Mouse (Mus musculus): Measurements from ENCODE around the gene Ctu2.

The Ctu2 gene

GRCm38 (mm10) chr8:122488387-122488786 is 12.4 kb downstream of the Ctu2 start:
- DNase-seq (ENCODE audit: low spot score in 2 of 2): peak in 1 of 2 experiments; percentile 38

DNA sequence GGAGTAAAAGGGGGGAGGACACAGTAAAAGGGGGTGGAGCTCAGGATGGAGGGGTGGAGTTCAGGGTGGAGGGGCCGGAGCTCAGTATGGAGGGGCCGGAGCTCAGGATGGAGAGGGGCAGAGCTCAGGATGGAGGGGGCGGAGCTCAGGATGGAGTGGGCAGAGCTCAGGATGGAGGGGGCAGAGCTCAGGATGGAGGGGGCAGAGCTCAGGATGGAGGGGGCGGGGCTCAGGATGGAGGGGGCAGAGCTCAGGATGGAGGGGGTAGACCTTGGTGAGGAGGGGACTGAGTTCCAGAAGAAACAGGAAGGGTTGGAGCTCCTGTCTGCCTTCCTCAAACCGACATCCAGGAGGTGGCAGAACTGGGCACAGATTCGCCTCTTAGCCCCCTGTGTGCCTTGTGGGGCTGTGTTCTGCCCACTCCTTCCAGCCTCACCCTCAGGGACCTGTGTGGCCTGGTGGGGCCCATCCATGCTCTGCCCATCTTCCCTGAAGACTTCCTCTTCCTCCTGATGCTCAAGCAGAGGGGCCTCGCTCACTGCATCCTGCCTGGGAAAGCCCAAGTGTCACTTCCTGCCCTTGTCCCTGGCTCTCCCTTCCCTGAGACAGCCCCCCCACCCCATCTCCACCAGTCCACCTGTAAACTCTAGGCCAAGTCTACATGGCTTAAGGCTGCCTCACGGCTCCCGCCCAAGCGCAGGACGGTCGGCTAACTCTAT is 21.2 kb downstream of the Ctu2 start:
- no peak for DNase-seq (ENCODE audit: low spot score in 2 of 2)

- DNase-seq (ENCODE audit: low spot score in 2 of 2): no peak
Measured at GRCm38 (mm10) chr8:122497912-122498311, 22.0 kb downstream of the Ctu2 start.

GRCm38 (mm10) chr8:122500856-122501255 is 24.9 kb downstream of the Ctu2 start:
- peak; percentile 59 to 78 for DNase-seq (ENCODE audit: low spot score in 2 of 2)

DNA sequence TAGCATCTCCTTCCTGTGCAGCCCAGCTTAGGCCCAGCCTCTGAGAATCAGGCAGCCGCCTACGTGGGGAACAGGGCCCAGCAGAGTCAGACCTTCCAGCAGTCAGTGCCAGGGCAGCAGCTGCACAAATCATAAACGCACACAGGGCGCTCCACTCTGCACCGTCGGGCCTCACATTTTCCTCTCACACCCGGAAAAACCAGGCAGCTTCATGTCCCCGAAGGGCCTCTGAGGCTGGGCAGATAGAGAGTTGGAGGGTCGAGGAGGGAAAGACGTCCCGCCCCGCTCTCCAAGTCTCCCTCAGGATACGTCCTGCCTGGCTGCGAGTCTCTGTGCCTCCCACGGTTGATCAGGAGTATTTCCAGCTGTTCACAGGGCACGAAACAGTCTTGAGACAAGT is 35.6 kb downstream of the Ctu2 start:
- DNase-seq (ENCODE audit: low spot score in 2 of 2): no peak

DNA sequence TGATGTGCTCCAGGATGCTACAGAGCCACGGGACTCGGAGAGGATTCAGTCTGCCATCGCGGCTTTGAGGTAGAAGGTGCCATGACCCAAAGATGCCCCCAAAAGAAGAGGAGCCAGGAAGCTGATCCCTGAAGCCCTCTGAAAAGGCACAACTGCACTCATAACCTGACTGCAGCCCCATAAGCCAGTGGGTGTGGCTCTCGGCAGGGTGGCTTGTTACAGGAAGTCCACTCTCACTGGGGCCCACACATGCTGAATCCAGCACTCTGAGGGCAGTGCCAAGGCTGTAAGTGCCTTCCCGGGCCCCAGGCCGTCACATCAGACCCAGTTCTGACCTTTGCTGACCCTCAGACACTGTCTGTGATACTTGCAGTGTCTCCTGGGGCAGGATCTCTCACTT is 36.4 kb downstream of the Ctu2 start:
- DNase-seq (ENCODE audit: low spot score in 2 of 2): no peak

GRCm38 (mm10) chr8:122515699-122516098 is 39.8 kb downstream of the Ctu2 start:
- DNase-seq (ENCODE audit: low spot score in 2 of 2): no peak

GRCm38 (mm10) chr8:122517541-122518190 is 41.7 kb downstream of the Ctu2 start:
- DNase-seq (ENCODE audit: low spot score in 2 of 2): no peak

DNA sequence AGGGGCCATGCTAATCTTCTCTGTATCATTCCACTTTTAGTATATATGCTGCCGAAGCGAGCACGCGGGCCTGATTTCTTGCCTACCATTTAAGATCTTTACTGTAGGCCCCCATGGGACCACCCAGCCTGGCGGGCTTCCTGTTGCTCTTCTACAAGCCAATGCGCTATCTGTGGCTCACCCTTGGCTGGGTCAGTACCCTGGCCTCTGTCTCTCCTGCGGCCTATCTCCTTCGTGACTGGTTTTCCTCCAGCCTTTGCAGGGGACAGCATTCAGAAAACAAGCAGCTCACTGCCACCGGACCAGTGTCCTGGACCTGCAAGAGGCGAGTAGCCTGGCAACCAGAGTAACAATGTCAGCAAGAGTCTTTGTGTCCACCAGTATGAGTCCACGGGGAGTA is 44.7 kb downstream of the Ctu2 start:
- DNase-seq (ENCODE audit: low spot score in 2 of 2): no peak

DNA sequence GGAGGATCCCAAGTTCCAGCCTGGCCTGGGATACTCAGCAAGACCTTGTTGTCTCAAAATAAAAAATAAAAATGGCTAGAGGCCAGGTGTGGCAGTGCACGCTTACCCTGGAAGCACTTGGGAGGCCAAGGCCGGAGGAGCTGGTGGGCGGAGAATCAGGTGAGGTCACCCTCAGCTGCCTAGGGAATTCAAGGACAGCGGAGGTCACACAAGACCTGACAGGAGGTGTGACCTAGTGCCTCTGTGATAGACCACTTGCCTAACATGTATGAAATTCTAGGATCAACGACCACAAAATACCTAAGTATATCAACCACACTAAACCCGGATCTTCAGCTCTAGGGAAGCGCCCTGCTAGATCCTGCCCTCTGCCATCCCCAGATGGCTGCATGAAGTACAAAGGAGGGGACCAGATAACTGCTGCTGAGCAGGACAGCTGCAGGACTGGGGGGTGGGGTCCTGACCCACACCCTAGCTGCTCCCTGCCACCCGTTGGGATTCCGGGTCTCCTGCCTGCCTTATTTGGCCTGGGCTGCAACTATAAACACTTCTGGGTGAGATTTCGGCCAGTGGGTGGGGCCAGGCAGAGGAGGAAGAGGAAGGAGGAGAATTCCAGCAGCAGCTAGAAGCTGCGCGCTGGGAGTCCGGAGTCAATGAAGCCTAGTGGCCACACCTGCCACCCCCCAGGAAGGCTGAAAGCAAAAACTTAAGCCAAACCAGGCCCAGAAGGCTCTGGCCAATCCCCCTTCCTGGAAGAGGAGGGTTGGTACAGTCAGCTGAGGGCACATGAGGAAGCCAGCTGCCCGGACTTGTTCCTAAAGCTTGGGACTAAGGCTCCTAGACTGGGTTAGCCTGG is 47.1 kb downstream of the Ctu2 start:
- peak in 1 of 2 experiments; percentile 44 for DNase-seq (ENCODE audit: low spot score in 2 of 2)

DNA sequence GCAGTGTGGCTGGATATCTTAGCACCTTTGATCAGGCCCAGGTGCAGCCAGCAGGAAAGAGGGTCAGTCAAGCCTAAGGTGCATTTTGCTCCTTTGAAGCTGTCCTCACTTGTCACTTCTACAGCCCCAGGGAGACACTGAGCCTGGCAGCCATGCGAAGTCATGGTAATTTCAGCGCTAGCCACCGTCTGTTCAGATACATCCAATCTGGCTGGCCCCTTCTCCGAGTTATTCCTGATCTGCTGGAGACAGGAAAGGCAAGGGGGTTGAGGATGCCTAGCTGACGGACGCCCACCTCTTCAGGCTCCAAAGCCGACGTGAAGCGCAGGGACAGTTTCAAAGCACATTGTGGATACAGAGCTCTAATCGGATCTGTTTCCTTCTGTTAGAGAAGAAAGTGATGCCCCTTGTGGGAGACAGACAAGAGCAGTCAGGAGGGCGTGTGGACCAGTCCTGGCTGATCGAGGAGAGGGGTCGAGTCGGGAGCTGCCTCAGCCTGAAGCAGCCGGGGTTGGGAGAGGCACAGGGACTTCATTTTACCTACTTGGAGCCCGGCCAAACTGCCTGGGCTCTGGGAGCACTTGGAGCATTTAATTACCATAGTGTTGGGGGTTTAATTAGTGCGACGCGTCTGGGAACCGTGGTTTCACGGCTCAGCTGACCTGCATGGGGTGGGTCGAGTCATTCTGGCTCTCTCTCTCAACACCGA is 47.9 kb downstream of the Ctu2 start:
- peak in 1 of 2 experiments; percentile 56 for DNase-seq (ENCODE audit: low spot score in 2 of 2)

GRCm38 (mm10) chr8:122524506-122524905 is 48.6 kb downstream of the Ctu2 start:
- peak in 1 of 2 experiments; percentile 24 for DNase-seq (ENCODE audit: low spot score in 2 of 2)

GRCm38 (mm10) chr8:122525004-122525403 is 49.1 kb downstream of the Ctu2 start:
- DNase-seq (ENCODE audit: low spot score in 2 of 2): no peak

- no peak for DNase-seq (ENCODE audit: low spot score in 2 of 2)
Measured at GRCm38 (mm10) chr8:122526084-122526483, 50.1 kb downstream of the Ctu2 start.

DNA sequence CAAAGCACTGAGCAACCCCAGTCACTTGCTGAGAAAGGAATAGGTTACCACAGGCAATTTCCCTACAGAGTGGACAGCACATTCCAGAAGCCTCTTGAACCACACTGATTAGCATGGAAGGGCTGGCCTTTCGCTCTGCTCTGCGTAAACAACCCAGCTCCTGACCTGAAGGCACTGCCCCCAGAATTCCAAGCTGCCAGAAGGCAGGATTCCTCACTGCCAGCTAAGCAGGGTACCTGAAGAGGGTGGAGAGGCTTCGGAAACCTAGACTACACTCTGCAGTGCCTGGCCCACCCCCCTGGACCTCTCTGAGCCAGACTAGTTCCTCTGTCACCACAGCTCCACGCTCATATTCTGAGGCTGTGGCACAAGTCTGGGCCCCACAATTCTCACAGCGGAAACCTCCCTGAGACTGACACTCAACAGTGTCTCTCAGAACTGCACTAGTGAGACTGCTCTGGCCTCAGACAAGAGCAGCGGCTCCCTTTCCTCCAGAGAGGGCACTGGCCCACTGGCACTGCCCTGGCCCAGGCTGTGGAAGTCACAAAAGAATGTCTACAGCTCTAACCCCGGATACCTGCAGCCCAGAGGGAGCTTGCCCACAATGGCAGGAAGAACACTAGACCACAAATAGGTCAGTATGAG is 50.7 kb downstream of the Ctu2 start:
- DNase-seq (ENCODE audit: low spot score in 2 of 2): no peak

DNA sequence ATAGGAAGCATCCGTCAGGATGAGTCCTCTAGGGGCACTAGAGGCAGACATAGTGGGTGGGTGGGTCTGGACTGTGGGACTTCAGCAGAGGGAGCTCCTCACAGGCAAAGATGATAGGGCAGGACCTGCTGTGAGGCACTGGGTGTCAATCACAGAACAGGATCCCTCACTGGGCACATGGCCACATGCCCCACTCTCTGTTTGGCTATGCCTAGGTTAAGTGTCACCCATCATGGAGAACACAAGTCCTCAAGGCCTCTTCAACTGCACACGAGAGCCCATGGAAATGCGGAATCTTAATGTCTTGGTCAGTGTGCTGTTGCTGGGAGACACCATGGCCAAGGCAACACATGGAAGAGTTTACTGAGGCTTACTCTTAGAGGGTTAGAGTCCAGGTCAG is 52.0 kb downstream of the Ctu2 start:
- DNase-seq (ENCODE audit: low spot score in 2 of 2): no peak

DNA sequence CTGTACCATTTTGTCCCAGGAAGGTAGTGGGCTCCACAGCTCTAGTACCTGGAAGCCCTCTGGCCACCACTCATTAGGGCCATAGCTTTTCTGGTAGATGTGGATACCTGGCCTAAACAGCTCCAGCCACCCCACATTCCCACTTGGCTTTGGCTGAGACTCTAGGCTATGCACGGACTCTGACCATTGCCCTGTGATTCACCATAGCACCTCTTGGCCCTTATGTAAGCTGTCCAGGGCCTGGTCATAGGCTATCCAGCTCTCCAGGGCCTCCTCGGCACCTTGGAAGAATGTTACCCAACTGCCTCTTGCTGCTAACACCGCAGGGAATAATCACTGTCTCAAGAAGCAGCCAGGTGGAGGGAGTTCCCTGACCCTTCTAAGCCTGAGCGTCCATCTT is 53.2 kb downstream of the Ctu2 start:
- no peak for DNase-seq (ENCODE audit: low spot score in 2 of 2)

DNA sequence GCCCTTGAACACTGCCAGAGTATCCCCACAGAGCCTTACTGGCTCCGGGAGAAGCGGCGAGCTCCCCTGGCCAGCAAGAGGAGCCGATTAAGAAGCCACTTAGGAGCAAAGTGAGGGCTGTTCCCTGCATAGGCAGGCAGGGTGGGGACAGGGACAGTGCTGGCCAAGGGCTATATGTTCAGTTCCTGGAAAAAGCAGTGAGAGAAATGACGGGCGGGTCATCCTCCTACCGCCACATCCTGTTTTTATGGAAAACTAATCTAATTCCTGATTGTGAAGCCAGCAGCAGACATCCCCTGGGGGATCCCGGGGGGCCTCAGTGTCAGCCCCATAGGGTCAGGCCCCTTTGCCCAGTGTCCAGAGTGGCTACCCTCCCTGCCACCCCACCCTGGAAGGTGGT is 55.4 kb downstream of the Ctu2 start:
- no peak for DNase-seq (ENCODE audit: low spot score in 2 of 2)

Data from cerebellum, postnatal 4 days (tissue).